Mouse (Mus musculus) adrenal gland (tissue): ENCODE results near the gene Paf1.

Experiments used
- intact Hi-C: fragments of 180-260 bp; cut with DNase I; formaldehyde crosslinking; loops from one replicate; pipeline ENCODE4 v1.15.1; 2025

The Paf1 gene

GRCm38 (mm10) chr7:28430512-28430911, 37.8 kb downstream of the Paf1 start:
- intact Hi-C loops = no loop called here

- intact Hi-C loops = no loop called here
Measured at GRCm38 (mm10) chr7:28432252-28432651, 39.5 kb downstream of the Paf1 start.

- intact Hi-C loops = no loop called here
Measured at GRCm38 (mm10) chr7:28435660-28436259, 43.0 kb downstream of the Paf1 start.

- intact Hi-C loops = no loop called here
Measured at GRCm38 (mm10) chr7:28436271-28436904, 43.6 kb downstream of the Paf1 start.

GRCm38 (mm10) chr7:28436932-28437570, 44.3 kb downstream of the Paf1 start, which contains the start of gene Gmfg:
TSS of gene Gmfg (plus strand) at chr7:28437447.
- intact Hi-C loops = no loop called here

- intact Hi-C loops = no loop called here
Measured at GRCm38 (mm10) chr7:28437964-28438363, 45.2 kb downstream of the Paf1 start.

- intact Hi-C loops = no loop called here
Measured at GRCm38 (mm10) chr7:28438771-28439170, 46.0 kb downstream of the Paf1 start.

GRCm38 (mm10) chr7:28440739-28441138, 48.0 kb downstream of the Paf1 start:
- intact Hi-C loops = no loop called here

GRCm38 (mm10) chr7:28441776-28442485, 49.2 kb downstream of the Paf1 start:
- intact Hi-C loops = no loop called here

GRCm38 (mm10) chr7:28442688-28443087, 49.9 kb downstream of the Paf1 start:
- intact Hi-C loops = no loop called here

GRCm38 (mm10) chr7:28444344-28444974, 51.7 kb downstream of the Paf1 start:
- intact Hi-C loops = no loop called here

GRCm38 (mm10) chr7:28446446-28446845, 53.7 kb downstream of the Paf1 start:
- intact Hi-C loops = loop anchor here (2.0 to 5.0 kb wide), 2 partner anchors 82 to 281 kb away; no protein-coding TSS in a partner anchor

GRCm38 (mm10) chr7:28447101-28447830, 54.5 kb downstream of the Paf1 start:
- intact Hi-C loops = loop anchor here (2.0 to 5.0 kb wide), 2 partner anchors 82 to 280 kb away; no protein-coding TSS in a partner anchor

GRCm38 (mm10) chr7:28447865-28448820, 55.4 kb downstream of the Paf1 start:
- intact Hi-C loops = loop anchor here (2.0 to 5.0 kb wide), 2 partner anchors 81 to 279 kb away; no protein-coding TSS in a partner anchor
